Mouse (Mus musculus) liver, adult 2 months (tissue): Measurements from ENCODE around the gene Anpep.
"Not testable (repeated sequence)": the region's sequence is repeated elsewhere in the genome, so short reads cannot be mapped to it uniquely, and the experiment has no call there.

Experiments used
- CTCF ChIP-seq: fragments of 200-500 bp; IDR thresholded peaks from 2 replicates; pipeline ENCODE4 v1.5.1; 2011; ENCODE audit warnings: low read depth, low read length, control low read depth
- POLR2A ChIP-seq: fragments of 200-500 bp; IDR thresholded peaks from 2 replicates; pipeline ENCODE4 v1.6.1; 2011; ENCODE audit warnings: low read length, control low read depth; ENCODE audit not compliant: insufficient read depth; ENCODE audit errors: extremely low read depth

DNA sequence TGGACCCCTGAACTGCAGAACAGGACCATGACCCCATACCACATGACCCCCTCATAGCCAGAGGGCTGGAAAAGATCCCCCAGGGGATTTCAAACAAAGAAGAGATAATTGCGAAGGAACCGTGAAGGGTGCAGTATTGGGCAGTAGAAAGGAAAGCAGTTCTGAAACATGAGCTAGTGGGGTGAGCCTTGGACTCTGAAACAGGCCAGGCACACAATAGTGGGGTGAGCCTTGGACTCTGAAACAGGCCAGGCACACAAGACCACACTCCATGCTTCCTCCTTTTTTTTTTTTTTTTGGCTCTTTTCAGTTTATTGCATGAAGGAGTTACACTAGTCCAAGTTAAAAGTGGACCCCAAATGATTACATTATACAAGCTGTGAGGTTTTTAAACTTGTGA lies 71.0 kb downstream of the Anpep start:
- TF ChIP-seq CTCF, POLR2A: not testable (repeated sequence)
